Mouse (Mus musculus) ES-Bruce4 (cell line): ENCODE measurements at regions not wholly inside any gene's neighbourhood (a gene's known extent, or its start where the extent isn't known, plus 50 kb on each side); places are given as distances from the start of the nearest gene placed in this dataset.

Experiments
- H3K27ac ChIP-seq: 2 replicates; pipeline ENCODE4 v1.5.1; 2012; ENCODE audit warnings: low read length, inconsistent platforms; ENCODE audit not compliant: insufficient read depth
- H3K27me3 ChIP-seq: 2 replicates; pipeline ENCODE4 v1.6.1; 2012; ENCODE audit warnings: mild to moderate bottlenecking, low read length, inconsistent platforms; ENCODE audit not compliant: control insufficient read depth, poor library complexity, insufficient read depth, severe bottlenecking
- H3K36me3 ChIP-seq: 2 replicates; pipeline ENCODE4 v1.6.1; 2012; ENCODE audit warnings: inconsistent platforms, mild to moderate bottlenecking, low read length, moderate library complexity; ENCODE audit not compliant: control insufficient read depth, poor library complexity, insufficient read depth, severe bottlenecking
- H3K4me1 ChIP-seq: one replicate; pipeline ENCODE4 v1.8.1; 2011; ENCODE audit warnings: low read length; ENCODE audit not compliant: control insufficient read depth, insufficient read depth
- H3K4me3 ChIP-seq: 2 replicates; pipeline ENCODE4 v1.5.1; 2011; ENCODE audit warnings: low read depth, mild to moderate bottlenecking, low read length
- H3K9ac ChIP-seq: 2 replicates; pipeline ENCODE4 v1.6.1; 2012; ENCODE audit warnings: low read depth, mild to moderate bottlenecking, inconsistent platforms; ENCODE audit not compliant: poor library complexity, severe bottlenecking
- H3K9me3 ChIP-seq: replicated peaks from 2 replicates; pipeline ENCODE4 v1.6.1; 2012; ENCODE audit warnings: mild to moderate bottlenecking, low read length, inconsistent platforms; ENCODE audit not compliant: control insufficient read depth, poor library complexity, insufficient read depth, severe bottlenecking
- CTCF ChIP-seq: IDR thresholded peaks from one replicate; pipeline ENCODE4 v1.8.1; 2011; ENCODE audit warnings: low read depth, low read length
- EP300 ChIP-seq: IDR thresholded peaks from 2 replicates; pipeline ENCODE4 v1.6.1; 2011; ENCODE audit warnings: low read depth, low read length; ENCODE audit not compliant: insufficient read depth
- POLR2A ChIP-seq: IDR thresholded peaks from one replicate; pipeline ENCODE4 v1.8.1; 2011; ENCODE audit warnings: low read length; ENCODE audit not compliant: insufficient read depth

DNA sequence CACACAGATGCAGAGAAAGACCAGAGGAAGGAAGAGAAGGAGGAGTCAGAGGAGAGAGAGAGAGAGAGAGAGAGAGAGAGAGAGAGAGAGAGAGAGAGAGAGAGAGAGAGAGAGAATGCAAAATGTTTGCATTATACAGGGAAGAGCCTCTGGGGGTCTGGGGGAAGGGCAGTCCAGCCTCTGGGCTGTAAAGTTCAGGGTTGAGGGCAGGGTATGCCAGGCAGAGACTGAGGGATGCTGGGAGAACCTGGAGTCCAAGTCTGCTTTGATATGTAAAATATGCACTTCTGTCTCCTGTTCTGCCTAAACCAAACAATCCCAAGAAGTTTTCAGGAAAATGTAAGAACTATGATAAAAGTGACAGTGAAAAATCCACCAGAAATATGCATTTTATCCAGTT is 538.6 kb upstream of the Sall1 start:
- no peaks in the 10 kb centered on the region for H3K36me3 ChIP-seq
- H3K4me3 ChIP-seq: no peak overlapping the region
- H3K9me3 ChIP-seq: no peaks in the 10 kb centered on the region
- no peaks in the 10 kb centered on the region for H3K27me3 ChIP-seq
- H3K9ac ChIP-seq: no peak overlapping the region
- H3K4me1 ChIP-seq: no peaks in the 10 kb centered on the region
- TF ChIP-seq POLR2A (no peak), CTCF (no peak), EP300 (no peak)
- H3K27ac ChIP-seq: no peak overlapping the region

- no peak overlapping the region for H3K4me3 ChIP-seq
- H3K27me3 ChIP-seq: no peaks in the 10 kb centered on the region; the same call in none of the 2 replicates
- no peaks in the 10 kb centered on the region for H3K4me1 ChIP-seq
- peak; percentile 84 for TF ChIP-seq CTCF
- 0 out of 2 replicates have a peak, but pooled peaks have one; percentile 9 for TF ChIP-seq EP300
- TF ChIP-seq POLR2A: no peak
- H3K27ac ChIP-seq: no peak overlapping the region
- H3K36me3 ChIP-seq: no peaks in the 10 kb centered on the region
- no peak overlapping the region for H3K9ac ChIP-seq
- H3K9me3 ChIP-seq: no peaks in the 10 kb centered on the region
These were observed 527.9 kb upstream of the Sall1 start for GRCm38 (mm10) chr8:89571816-89572215.

DNA sequence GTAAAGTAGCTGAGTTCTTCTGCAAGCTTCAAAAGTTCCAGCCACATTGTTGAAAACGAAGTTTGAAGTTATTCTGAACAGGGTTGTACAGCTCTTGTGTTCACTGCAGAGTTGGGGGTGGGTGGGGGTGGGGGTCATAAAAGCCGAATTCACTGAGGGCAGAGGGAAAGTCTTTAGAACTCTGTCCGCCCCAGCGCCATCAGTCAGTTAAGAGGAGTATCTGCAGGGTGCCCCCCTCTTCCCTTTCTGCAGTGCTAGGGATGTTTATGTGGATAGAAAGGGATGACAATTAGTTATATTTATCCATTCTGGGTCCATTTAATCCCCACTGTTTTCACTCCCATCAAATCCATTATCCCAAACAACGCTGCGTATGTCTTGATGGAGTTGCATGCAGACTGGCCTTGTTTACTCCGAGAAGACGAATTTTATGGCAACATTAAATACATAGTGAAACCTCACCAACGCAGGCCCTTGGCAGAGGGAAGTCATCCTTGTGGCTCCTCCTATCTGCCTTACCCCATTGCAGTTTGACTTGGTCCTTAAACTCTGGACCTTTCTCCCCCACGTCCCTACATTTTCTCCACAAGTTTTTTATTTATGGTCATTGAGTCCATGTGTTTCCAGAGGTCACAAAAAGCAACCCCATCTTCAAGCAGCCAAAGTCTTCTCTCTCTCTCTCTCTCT is 526.8 kb upstream of the Sall1 start:
- no peak overlapping the region for H3K9ac ChIP-seq
- no peaks in the 10 kb centered on the region for H3K4me1 ChIP-seq
- no peaks in the 10 kb centered on the region for H3K36me3 ChIP-seq
- H3K27me3 ChIP-seq: no peaks in the 10 kb centered on the region; the same call in none of the 2 replicates
- no peak overlapping the region for H3K27ac ChIP-seq
- no peaks in the 10 kb centered on the region for H3K9me3 ChIP-seq
- H3K4me3 ChIP-seq: no peak overlapping the region
- TF ChIP-seq POLR2A (no peak), EP300 (no peak), CTCF (no peak)

DNA sequence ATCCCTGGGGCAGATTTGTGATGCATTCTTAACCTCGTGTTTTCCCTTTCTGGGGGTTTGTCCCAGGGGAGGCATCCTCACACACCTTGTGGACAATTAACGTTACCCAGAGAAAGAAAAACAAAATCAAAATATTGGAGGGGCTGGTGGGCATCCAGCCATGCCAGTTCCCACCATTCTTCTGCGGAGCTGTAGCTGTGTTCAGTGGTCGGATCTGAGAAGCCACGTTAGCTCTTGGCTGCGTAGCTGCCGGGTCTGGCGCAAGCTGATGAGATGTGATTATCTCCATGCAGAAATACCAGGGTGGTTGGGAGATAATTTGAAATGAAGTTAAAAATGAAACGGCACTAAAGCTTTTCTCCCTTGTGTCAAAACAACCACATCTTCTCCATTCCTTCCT is 525.4 kb upstream of the Sall1 start:
- no peaks in the 10 kb centered on the region for H3K36me3 ChIP-seq
- no peaks in the 10 kb centered on the region for H3K4me1 ChIP-seq
- H3K9ac ChIP-seq: no peak overlapping the region
- TF ChIP-seq EP300 (no peak), POLR2A (no peak), CTCF (no peak)
- no peaks in the 10 kb centered on the region for H3K9me3 ChIP-seq
- no peak overlapping the region for H3K4me3 ChIP-seq
- no peaks in the 10 kb centered on the region; the same call in 1 of the 2 replicates for H3K27me3 ChIP-seq
- no peak overlapping the region for H3K27ac ChIP-seq

DNA sequence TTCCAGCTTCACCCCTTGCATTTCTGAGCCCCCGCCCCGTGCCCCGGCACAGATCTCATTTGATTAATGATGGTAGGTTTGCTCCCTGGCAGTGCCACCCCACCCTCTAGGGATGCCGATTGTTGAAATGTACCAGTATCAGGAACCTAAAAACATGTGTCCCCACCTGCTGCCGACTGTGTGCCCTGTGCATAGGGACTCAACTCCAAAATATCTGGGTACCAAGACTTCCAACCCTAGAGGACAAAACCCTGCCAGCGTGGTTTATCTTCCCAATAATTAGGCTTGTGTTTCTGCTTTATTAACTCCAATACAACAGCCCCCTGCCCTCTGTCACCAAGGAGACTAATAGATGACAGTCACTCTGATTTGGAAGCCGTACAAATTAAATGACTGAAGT is 524.7 kb upstream of the Sall1 start:
- TF ChIP-seq EP300: no peak
- no peak for TF ChIP-seq CTCF
- no peak for TF ChIP-seq POLR2A
- no peak overlapping the region for H3K9ac ChIP-seq
- no peaks in the 10 kb centered on the region; the same call in 1 of the 2 replicates for H3K27me3 ChIP-seq
- H3K36me3 ChIP-seq: no peaks in the 10 kb centered on the region
- H3K27ac ChIP-seq: no peak overlapping the region
- no peak overlapping the region for H3K4me3 ChIP-seq
- H3K9me3 ChIP-seq: no peaks in the 10 kb centered on the region
- H3K4me1 ChIP-seq: no peaks in the 10 kb centered on the region

GRCm38 (mm10) chr8:89566986-89567385 is 523.0 kb upstream of the Sall1 start:
- no peak overlapping the region for H3K4me3 ChIP-seq
- no peaks in the 10 kb centered on the region; the same call in 1 of the 2 replicates for H3K27me3 ChIP-seq
- H3K27ac ChIP-seq: no peak overlapping the region
- no peak overlapping the region for H3K9ac ChIP-seq
- no peaks in the 10 kb centered on the region for H3K9me3 ChIP-seq
- H3K4me1 ChIP-seq: no peaks in the 10 kb centered on the region
- no peaks in the 10 kb centered on the region for H3K36me3 ChIP-seq
- TF ChIP-seq EP300 (no peak), POLR2A (no peak), CTCF (no peak)
